Mouse (Mus musculus) kidney, postnatal 36 days (tissue): Measurements from ENCODE around the gene Gm3047.
"Not testable (repeated sequence)": the region's sequence is repeated elsewhere in the genome, so short reads cannot be mapped to it uniquely, and the experiment has no call there.

Experiments used
- DNase-seq, 2 experiments: peaks; one replicate each; pipeline ENCODE4 v3.0.0; 2021 to 2022; ENCODE audit warnings: mixed read lengths in 2 of 2

Gene Gm3047

GRCm38 (mm10) chr14:4555105-4555504 lies at the start of gene Gm3047:
TSS of gene Gm3047 (plus strand) at chr14:4555405.
- DNase-seq, result not testable (repeated sequence)
